Mouse (Mus musculus): ENCODE results near the gene Ice2.
A peak's percentile ranks its signal among the peaks of the same experiment; 100 is the strongest.

Ice2 gene

DNA sequence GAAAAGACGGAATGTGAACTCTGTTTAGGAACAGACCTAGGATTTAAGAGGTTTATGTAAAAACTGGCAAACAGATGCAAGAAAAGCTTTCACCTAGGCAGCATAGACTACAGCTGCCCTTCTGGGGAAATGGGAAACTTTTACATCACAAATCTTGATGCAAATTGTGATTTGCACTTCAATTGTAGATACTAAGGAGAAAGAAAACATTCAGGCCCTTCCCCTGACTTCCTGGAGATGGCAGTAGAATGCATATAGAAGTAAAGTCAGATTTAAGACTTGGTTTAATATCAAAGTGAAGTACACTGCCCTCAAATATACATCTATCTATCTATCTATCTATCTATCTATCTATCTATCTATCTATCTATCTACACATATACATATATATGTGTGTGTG, 21.8 kb downstream of the Ice2 start:
- DNase-seq (ENCODE audit: low spot score), result no peak

GRCm38 (mm10) chr9:69430531-69430930, 32.8 kb downstream of the Ice2 start:
- DNase-seq (ENCODE audit: low spot score), result no peak

DNA sequence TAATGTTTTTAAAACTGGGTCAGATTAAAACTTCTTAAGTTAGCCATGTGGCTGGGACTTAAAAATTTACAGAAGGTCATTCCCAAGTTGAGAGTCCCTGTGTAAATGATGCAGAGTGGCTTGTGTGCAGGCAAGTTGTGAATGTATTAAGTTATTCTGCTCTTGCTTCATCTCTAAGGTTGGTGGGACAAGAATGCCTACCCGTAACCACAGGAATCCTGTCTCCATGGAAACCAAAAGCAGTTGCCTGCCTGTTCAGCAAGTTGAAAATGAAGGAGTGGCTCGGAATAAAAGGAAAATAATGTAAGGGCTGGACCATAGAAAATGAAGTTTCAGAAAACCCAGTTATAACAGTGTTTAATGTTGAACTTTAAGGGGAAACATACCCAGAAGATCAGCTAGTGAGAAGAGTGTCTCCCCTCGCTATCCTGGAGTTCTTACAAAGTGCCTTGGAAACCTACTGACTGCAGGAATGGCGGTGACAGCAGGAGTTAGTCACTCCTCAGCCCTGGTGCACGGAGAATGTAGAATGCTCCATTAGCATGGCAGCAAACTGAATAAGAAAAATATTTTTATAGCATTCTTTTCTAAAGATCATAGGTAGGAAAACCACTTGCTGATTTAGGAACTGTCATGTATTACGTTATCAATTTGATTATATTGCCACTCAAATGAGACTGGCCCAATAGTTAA, 34.3 kb downstream of the Ice2 start:
- no peak for DNase-seq (ENCODE audit: low spot score)

DNA sequence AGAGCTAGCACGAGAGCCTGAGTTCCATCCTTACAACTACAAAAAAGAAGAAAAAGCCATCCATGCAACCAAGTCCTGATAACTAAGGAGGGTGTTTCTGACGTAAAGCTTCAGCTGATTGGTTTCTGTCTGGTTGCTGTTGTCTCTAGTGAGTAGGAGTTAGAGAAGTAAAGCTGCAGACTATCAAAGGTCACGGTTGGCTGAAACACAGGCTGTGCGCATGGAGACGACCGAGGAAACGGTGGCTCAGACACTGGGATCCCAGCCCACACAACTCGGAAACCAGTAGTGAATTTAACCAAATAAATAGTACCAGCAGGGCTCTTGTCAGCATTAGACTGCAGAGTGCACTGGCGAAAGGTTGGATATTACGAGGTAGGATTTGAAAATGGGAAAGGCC, 37.5 kb downstream of the Ice2 start:
- DNase-seq (ENCODE audit: low spot score), result no peak

GRCm38 (mm10) chr9:69435662-69436061, 38.0 kb downstream of the Ice2 start:
- DNase-seq (ENCODE audit: low spot score), result no peak

DNA sequence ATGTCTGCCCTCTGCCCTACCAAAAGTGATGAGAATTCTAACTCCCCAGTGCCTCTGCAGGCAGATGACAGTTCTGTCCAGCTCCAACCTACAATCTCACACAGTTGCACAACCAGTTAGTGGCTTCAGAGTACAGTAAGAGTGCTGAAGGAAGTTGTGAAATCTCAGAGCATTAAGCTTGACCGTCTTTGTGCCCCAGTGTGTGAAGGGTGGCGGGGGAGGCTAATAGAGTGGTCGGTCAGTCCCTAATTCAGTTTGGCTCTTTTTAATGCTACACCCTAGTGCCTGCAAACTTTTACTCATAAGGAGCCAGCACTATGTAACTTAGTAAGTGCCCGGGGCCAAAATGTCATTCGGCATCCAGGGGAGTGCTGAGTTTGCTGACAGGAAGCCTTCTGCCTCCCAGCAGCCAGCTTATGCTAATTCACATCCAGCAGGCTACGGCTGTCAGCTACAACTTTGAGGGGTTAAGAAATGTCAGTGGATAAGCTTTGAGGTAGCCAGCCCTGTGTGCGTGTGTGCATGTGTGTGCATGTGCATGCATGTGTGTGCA, 42.2 kb downstream of the Ice2 start:
- no peak for DNase-seq (ENCODE audit: low spot score)

GRCm38 (mm10) chr9:69442471-69443038, 44.8 kb downstream of the Ice2 start:
- no peak for DNase-seq (ENCODE audit: low spot score)

DNA sequence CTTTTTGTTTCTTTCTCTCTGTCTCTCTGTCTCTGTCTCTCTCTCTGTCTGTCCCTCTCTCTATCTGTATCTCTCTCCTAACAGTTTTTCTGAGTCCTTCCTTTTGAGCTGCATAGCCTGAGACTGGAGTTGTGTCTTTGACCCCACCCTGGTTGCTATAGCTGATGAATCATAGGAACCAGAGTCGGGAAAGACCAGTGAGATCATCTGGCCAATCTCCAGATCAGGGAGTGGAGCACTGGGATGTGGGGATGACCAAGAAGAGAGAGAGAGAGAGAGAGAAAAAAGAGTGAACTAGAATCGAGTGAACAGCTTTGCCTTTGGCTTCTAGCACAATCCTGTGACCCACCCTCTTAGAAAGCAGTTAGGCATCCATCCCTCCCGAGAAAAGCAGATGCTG, 45.5 kb downstream of the Ice2 start:
- no peak for DNase-seq (ENCODE audit: low spot score)

- no peak for DNase-seq (ENCODE audit: low spot score)
Observed at GRCm38 (mm10) chr9:69448801-69449200, 51.1 kb downstream of the Ice2 start.

DNA sequence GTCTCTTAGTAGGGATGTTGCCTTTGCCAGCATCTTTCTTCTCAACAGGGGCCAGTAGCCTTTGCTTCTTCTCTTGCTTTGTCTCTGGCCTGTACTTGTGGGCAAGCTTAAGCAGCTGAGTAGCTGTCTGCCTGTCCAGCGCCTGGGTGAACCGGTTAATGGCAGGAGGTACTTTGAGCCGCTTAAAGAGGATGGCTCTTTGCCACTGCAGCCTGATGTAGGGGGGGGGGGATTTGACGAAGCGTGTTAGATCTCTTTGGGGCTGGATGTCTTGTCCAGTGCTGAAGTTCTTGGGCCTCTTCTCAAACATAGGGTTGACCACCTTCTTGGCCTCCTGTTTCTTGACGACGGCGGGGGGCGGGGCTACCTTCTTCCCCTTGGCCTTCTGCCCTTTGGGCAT, 52.9 kb downstream of the Ice2 start:
- DNase-seq (ENCODE audit: low spot score), result no peak

DNA sequence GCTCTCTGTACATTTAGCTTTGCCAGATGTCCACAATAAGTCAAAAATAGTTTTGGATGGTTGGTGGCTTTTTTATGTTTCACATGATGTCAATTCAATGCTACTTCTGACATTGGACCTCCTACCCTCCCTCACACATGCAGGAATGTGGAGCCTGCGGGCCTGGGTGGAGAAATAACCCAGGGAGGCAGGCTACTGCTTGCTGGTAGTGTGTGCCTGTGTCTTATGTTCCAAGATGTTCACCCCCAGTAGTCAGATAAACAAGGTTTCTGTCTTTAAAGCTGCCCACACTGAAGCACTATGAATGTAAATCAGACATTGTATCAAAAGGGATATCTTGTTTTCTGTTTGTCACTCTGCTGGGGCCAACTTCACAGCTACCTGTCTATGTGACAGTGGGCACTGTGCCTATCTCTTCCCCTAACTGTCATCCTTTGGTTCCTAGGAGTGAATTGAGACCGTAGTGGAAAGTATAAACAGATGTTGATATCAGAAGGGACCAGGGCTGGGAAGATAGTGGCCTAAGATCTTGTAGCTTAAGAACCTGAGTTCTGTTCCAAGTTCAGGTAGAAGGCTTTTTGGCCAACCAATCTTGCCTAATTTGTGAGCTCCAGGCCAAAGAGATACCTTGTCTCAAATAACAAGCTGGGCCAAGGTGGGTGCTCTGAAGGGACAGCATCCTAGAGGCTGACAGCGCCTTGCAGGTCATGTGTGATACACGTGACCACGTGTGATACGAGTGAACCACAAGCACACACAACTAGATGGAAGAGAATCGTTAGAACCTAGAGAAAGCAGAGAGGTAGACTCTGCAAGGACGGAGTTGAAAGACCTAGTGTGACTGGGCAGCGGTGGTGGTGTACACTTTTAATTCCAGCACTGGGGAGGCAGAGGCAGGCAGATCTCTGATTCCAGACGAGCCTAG, 54.4 kb downstream of the Ice2 start:
- no peak for DNase-seq (ENCODE audit: low spot score)

DNA sequence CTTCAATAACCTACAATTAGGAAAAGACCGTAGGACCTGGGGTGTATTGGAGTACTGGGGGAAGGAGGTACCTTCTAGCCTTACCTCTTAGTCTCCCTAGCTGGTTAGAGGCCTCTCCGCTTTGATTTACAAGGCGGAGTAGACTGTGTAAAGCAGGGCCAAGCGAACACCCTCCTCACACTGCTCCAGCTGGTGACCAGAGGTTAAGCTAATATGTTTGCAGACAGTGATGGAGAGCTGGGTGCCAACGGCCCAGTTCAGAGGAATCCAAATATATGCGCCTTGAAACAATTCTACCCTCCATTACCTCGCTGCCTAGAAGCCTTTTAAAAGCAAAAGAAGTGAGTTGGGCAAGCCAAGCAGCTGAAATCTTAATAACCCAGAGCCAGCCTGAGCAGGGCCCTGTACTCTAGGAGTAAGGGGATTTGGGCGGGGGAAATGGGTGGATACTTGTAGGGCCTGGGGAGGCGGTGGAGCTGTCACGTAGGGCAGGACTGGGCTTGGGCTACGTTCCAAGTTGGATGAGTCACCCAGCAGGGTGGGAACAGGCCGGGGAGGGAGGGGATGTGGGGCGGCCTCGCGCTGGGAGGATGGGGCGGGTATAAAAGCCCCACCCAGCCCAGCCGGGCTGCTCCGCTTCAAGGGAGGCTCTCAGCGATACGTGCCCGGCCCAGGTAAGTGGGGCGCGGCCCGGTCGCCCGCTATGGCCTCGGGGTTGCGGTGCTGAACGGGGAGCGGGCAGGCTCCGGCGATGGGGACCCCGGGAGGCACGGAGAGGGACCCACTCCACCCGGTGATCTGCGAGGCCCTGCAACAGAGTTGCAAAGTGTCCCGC, 55.6 kb downstream of the Ice2 start, which contains the start of gene Anxa2:
TSS of gene Anxa2 (plus strand) at position 555 of the 835 bp plus-strand sequence.
- peak; percentile 39 for DNase-seq (ENCODE audit: low spot score)

GRCm38 (mm10) chr9:69453901-69454666, 56.4 kb downstream of the Ice2 start:
- DNase-seq (ENCODE audit: low spot score), result no peak

GRCm38 (mm10) chr9:69454691-69455090, 57.0 kb downstream of the Ice2 start:
- no peak for DNase-seq (ENCODE audit: low spot score)

DNA sequence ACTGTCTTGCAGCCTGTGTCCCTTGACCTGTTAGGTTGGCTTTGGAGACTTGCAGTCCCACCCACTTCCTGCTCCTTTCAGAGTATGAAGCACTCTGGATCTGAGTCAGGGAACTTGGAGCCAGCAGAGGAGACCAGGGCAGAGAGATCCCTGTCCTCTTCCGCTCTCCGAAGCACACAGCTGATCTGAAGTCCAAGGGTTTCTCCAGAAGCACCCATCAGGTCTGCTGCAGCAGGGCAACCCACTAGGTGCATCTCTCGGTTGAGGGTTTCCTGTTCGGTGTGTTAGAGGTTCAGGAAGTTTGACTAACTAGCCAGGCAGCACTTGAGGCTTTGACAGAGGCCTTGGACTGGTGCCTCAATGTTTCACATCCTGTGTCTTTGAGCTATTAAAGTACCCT, 57.7 kb downstream of the Ice2 start:
- no peak for DNase-seq (ENCODE audit: low spot score)

GRCm38 (mm10) chr9:69456406-69457075, 58.8 kb downstream of the Ice2 start:
- no peak for DNase-seq (ENCODE audit: low spot score)

GRCm38 (mm10) chr9:69457143-69457542, 59.4 kb downstream of the Ice2 start:
- no peak for DNase-seq (ENCODE audit: low spot score)

DNA sequence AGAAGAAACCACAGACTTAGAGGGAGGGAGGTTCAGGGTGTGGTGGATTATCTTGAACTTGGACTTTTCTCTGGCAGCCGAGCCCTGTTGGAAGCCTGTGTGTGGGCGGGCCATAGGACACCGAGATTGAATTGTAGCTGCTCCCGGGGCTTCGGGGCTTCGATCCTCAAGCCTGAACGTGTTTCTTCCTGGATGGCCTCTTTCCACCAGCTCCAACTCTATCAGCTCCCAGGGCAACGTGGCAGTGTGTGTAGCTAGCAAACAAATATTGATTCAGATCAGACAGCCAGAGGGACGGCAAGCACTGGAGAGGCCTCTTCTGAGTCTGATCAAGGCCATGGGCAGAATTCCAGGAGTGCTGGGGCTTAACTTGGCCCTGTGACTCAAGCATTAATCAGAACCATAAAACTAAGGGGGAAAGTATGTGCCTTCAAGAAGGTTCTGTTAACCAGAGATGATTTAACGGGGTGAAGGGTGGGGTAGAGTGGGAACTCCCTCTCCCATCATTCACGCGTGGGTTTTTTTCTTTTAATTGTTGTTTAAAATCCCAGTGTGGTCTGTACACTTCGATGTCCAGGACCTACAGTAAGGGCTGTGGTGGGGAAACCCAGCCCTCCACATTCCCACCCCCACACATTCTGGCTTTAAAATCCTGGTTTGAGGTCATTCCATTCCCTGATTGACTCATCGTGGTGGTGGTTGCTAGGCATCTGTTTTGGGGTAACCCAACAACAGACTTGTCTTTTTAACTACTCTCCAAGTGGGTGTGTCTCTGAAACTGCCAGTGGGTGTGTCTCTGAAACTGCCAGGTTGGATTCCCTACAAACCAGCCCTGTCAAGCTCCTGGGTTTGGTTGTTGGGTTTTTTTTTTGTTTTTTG, 60.3 kb downstream of the Ice2 start:
- no peak for DNase-seq (ENCODE audit: low spot score)

DNA sequence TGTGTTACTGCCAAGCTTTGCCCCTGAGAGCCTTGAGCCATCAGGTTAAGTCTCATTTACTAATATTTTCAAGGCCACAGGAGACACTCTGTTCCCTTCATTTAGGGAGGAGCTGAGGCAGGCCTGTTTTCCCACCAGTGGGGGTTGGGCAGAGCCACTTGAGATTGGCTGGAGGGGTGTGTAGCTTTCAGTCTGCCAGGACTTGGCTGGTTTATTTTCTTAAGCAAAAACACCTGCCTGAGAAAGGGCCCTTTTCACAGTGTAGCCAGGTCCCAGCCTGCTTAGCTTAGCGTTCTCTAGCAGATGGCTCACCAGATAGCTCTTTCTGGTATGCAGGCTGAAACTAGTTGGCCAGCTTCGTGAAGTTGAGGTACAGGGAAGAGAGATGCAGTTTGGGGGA, 61.3 kb downstream of the Ice2 start:
- no peak for DNase-seq (ENCODE audit: low spot score)
